Mouse (Mus musculus) small intestine, adult 10 weeks (tissue): ENCODE measurements around the gene Hps6. TPM values are rescaled to one million over a fixed set of nuclear protein-coding genes. Genes with fewer than 3 reads are reported as not detected.

ENCODE experiments used
- polyA plus RNA-seq: library from polyadenylated mRNA; stranded (reverse); fragments of 350-450 nt; fragmentation: Illumina TruSeq; extraction: RNeasy Lipid Tissue Mini Kit (QIAGEN cat#74804); gene quantifications from one replicate; pipeline ENCODE4 v1.2.3, GENCODE M21; 2014; ENCODE audit warnings: low replicate concordance

Gene Hps6
- polyA plus RNA-seq: not detected

GRCm38 (mm10) chr19:46003371-46004226, at the start of gene Hps6:
Hps6 (plus strand) TSS chr19:46003508.

GRCm38 (mm10) chr19:45997785-45998693, 5.3 kb upstream of the Hps6 start, which contains the start of gene Armh3:
Armh3 (minus strand) TSS chr19:45998488.

GRCm38 (mm10) chr19:46044271-46044992, 41.1 kb downstream of the Hps6 start, which contains the start of gene Pprc1:
Pprc1 (plus strand) TSS chr19:46044886.

GRCm38 (mm10) chr19:46044993-46045695, 41.8 kb downstream of the Hps6 start, which contains the start of gene Ldb1:
Ldb1 (minus strand) TSS chr19:46045214.

Other genes starting within 250 kb of the Hps6 start
- gene Mgea5, start 219.7 kb upstream of the Hps6 start, polyA plus RNA-seq: 146 TPM
- gene Kcnip2, start 187.4 kb upstream of the Hps6 start, polyA plus RNA-seq: 3.9 TPM
- 20.9 TPM for gene Armh3, start 5.0 kb upstream of the Hps6 start, polyA plus RNA-seq
- gene Pprc1, start 41.4 kb downstream of the Hps6 start, polyA plus RNA-seq: 1.8 TPM
- gene Ldb1, start 41.7 kb downstream of the Hps6 start, polyA plus RNA-seq: 16.5 TPM
- gene Nolc1, start 72.4 kb downstream of the Hps6 start, polyA plus RNA-seq: 6.4 TPM
- not detected for gene Elovl3, start 128.4 kb downstream of the Hps6 start, polyA plus RNA-seq
- not detected for gene Pitx3, start 144.8 kb downstream of the Hps6 start, polyA plus RNA-seq
- gene Gbf1, start 149.0 kb downstream of the Hps6 start, polyA plus RNA-seq: 26.1 TPM